Mouse (Mus musculus) embryonic facial prominence, embryonic 10.5 days (tissue): Measurements from ENCODE around the gene 4930407I10Rik. TPM values are rescaled to one million over a fixed set of nuclear protein-coding genes. Genes with fewer than 3 reads are reported as not detected.

Experiments used
- DNase-seq: peaks from one replicate; pipeline ENCODE4 v3.0.0-alpha.2; 2017; ENCODE audit warnings: low spot score
- H3K27ac ChIP-seq: fragments of 300-500 bp; sonication (generic); replicated peaks from 2 replicates; pipeline ENCODE4 v1.5.1; 2016; ENCODE audit warnings: mild to moderate bottlenecking
- H3K27me3 ChIP-seq: fragments of 300-500 bp; sonication (generic); replicated peaks from 2 replicates; pipeline ENCODE4 v1.6.1; 2016; ENCODE audit warnings: low read depth, mild to moderate bottlenecking; ENCODE audit not compliant: poor library complexity, severe bottlenecking
- H3K36me3 ChIP-seq: fragments of 300-500 bp; sonication (generic); replicated peaks from 2 replicates; pipeline ENCODE4 v1.6.1; 2016; ENCODE audit warnings: mild to moderate bottlenecking, moderate library complexity
- H3K4me1 ChIP-seq: fragments of 300-500 bp; sonication (generic); 2 replicates; pipeline ENCODE4 v1.6.1; 2016
- H3K4me3 ChIP-seq: fragments of 300-500 bp; sonication (generic); 2 replicates; pipeline ENCODE4 v1.5.1; 2016; ENCODE audit warnings: mild to moderate bottlenecking, moderate library complexity
- H3K9me3 ChIP-seq: fragments of 300-500 bp; sonication (generic); 2 replicates; pipeline ENCODE4 v1.6.1; 2016; ENCODE audit warnings: mild to moderate bottlenecking
- WGBS: fragments of 180-500 bp; shearing (Covaris S2); methylation state at CpG from one replicate; pipeline ENCODE4 v1.1.7; 2016; 5-methylcytosine and 5-hydroxymethylcytosine counted together
- polyA plus RNA-seq: library from polyadenylated mRNA; unstranded; fragments of >200 nt; fragmentation: Nextera tagmentation; extraction: Ambion mirVana; gene quantifications from 2 replicates; pipeline ENCODE4 v1.2.1, GENCODE M21; 2016

Gene 4930407I10Rik
- polyA plus RNA-seq, 1 experiment from 2014 or later, result not detected

GRCm38 (mm10) chr15:82071816-82072469 lies 13.0 kb downstream of the 4930407I10Rik start:
- DNase-seq, result no peak
- Histone ChIP-seq H3K4me1 (peaks cover 6% of the 10 kb centered on the region; the same call in 1 of the 2 replicates), H3K36me3 (no peaks in the 10 kb centered on the region), H3K4me3 (no peak overlapping the region), H3K9me3 (no peaks in the 10 kb centered on the region; the same call in 1 of the 2 replicates), H3K27ac (no peak overlapping the region), H3K27me3 (peaks cover 49% of the 10 kb centered on the region)
- WGBS, result 90% methylated on average over 26 of the region's 26 CpGs

GRCm38 (mm10) chr15:82073490-82073889 lies 14.5 kb downstream of the 4930407I10Rik start:
- peaks cover 6% of the 10 kb centered on the region; the same call in 1 of the 2 replicates for H3K4me1 ChIP-seq
- H3K27me3 ChIP-seq, result peaks cover 38% of the 10 kb centered on the region
- H3K4me3 ChIP-seq, result no peak overlapping the region
- H3K36me3 ChIP-seq, result no peaks in the 10 kb centered on the region
- no peak for DNase-seq
- no peaks in the 10 kb centered on the region; the same call in 1 of the 2 replicates for H3K9me3 ChIP-seq
- 86% methylated on average over 7 of the region's 7 CpGs for WGBS
- no peak overlapping the region for H3K27ac ChIP-seq

- H3K4me1 ChIP-seq, result 0 out of 2 replicates have a peak, but pooled peaks cover 4% of the 10 kb centered on the region
- H3K4me3 ChIP-seq, result no peak overlapping the region
- WGBS, result 53% methylated on average over 10 of the region's 10 CpGs
- H3K9me3 ChIP-seq, result no peaks in the 10 kb centered on the region
- no peak overlapping the region for H3K27ac ChIP-seq
- H3K27me3 ChIP-seq, result no peaks in the 10 kb centered on the region
- DNase-seq, result peak; percentile 27
- no peaks in the 10 kb centered on the region for H3K36me3 ChIP-seq
Measured at GRCm38 (mm10) chr15:82079883-82080282, 20.9 kb downstream of the 4930407I10Rik start.

GRCm38 (mm10) chr15:82081161-82081560 lies 22.2 kb downstream of the 4930407I10Rik start:
- H3K4me3 ChIP-seq, result no peak overlapping the region
- H3K27ac ChIP-seq, result no peak overlapping the region
- peaks cover 4% of the 10 kb centered on the region; the same call in 1 of the 2 replicates for H3K27me3 ChIP-seq
- peak; percentile 51 for DNase-seq
- H3K36me3 ChIP-seq, result no peaks in the 10 kb centered on the region
- H3K9me3 ChIP-seq, result no peaks in the 10 kb centered on the region
- 0 out of 2 replicates have a peak, but pooled peaks cover 4% of the 10 kb centered on the region for H3K4me1 ChIP-seq
- WGBS, result 35% methylated on average over 7 of the region's 7 CpGs

- no peak for DNase-seq
Measured at GRCm38 (mm10) chr15:82085606-82086005, 26.7 kb downstream of the 4930407I10Rik start.

GRCm38 (mm10) chr15:82086131-82086530 lies 27.2 kb downstream of the 4930407I10Rik start:
- H3K36me3 ChIP-seq, result no peaks in the 10 kb centered on the region
- peaks cover 20% of the 10 kb centered on the region for H3K27me3 ChIP-seq
- H3K4me3 ChIP-seq, result no peak overlapping the region
- no peak overlapping the region for H3K27ac ChIP-seq
- H3K4me1 ChIP-seq, result 0 out of 2 replicates have a peak, but pooled peaks cover 3% of the 10 kb centered on the region
- 80% methylated on average over 12 of the region's 12 CpGs for WGBS
- no peak for DNase-seq
- no peaks in the 10 kb centered on the region for H3K9me3 ChIP-seq

More at GRCm38 (mm10) chr15:82085606-82086005, 26.7 kb downstream of the 4930407I10Rik start:
- Histone ChIP-seq H3K27ac (no peak overlapping the region), H3K4me3 (no peak overlapping the region), H3K9me3 (no peaks in the 10 kb centered on the region), H3K27me3 (peaks cover 20% of the 10 kb centered on the region), H3K36me3 (no peaks in the 10 kb centered on the region), H3K4me1 (0 out of 2 replicates have a peak, but pooled peaks cover 7% of the 10 kb centered on the region)
- 86% methylated on average over 9 of the region's 9 CpGs for WGBS

GRCm38 (mm10) chr15:82087266-82087665 lies 28.3 kb downstream of the 4930407I10Rik start:
- 11% methylated on average over 10 of the region's 10 CpGs for WGBS
- DNase-seq, result peak; percentile 36
- Histone ChIP-seq H3K4me1 (0 out of 2 replicates have a peak, but pooled peaks cover 3% of the 10 kb centered on the region), H3K9me3 (no peaks in the 10 kb centered on the region), H3K27ac (no peak overlapping the region), H3K4me3 (no peak overlapping the region), H3K36me3 (no peaks in the 10 kb centered on the region), H3K27me3 (peaks cover 20% of the 10 kb centered on the region)

GRCm38 (mm10) chr15:82091061-82091460 lies 32.1 kb downstream of the 4930407I10Rik start:
- 81% methylated on average over 7 of the region's 7 CpGs for WGBS
- H3K27me3 ChIP-seq, result peaks cover 17% of the 10 kb centered on the region
- 0 out of 2 replicates have a peak, but pooled peaks cover 3% of the 10 kb centered on the region for H3K4me1 ChIP-seq
- no peaks in the 10 kb centered on the region for H3K36me3 ChIP-seq
- no peak overlapping the region for H3K27ac ChIP-seq
- no peaks in the 10 kb centered on the region for H3K9me3 ChIP-seq
- no peak overlapping the region for H3K4me3 ChIP-seq
- no peak for DNase-seq

GRCm38 (mm10) chr15:82106953-82107555 lies 48.1 kb downstream of the 4930407I10Rik start:
- peaks cover 3% of the 10 kb centered on the region; the same call in 1 of the 2 replicates for H3K4me1 ChIP-seq
- DNase-seq, result peak; percentile 60
- no peaks in the 10 kb centered on the region for H3K9me3 ChIP-seq
- H3K27ac ChIP-seq, result no peak overlapping the region
- 20% methylated on average over 8 of the region's 8 CpGs for WGBS
- H3K27me3 ChIP-seq, result no peaks in the 10 kb centered on the region; the same call in 1 of the 2 replicates
- H3K36me3 ChIP-seq, result no peaks in the 10 kb centered on the region
- H3K4me3 ChIP-seq, result no peak overlapping the region

Other genes with a start within 250 kb of the 4930407I10Rik start
- 20.1 and 20.3 TPM in 2 replicates for gene Tob2, start 200.4 kb upstream of the 4930407I10Rik start, polyA plus RNA-seq
- 260 and 267 TPM in 2 replicates for gene Phf5a, start 187.2 kb upstream of the 4930407I10Rik start, polyA plus RNA-seq
- gene Aco2, start 186.8 kb upstream of the 4930407I10Rik start, polyA plus RNA-seq, result 153 TPM in 2 replicates
- gene Polr3h, start 132.9 kb upstream of the 4930407I10Rik start, polyA plus RNA-seq, result 74.3 and 84.5 TPM in 2 replicates
- gene Csdc2, start 122.4 kb upstream of the 4930407I10Rik start, polyA plus RNA-seq, result 8.1 and 8.5 TPM in 2 replicates
- gene Pmm1, start 98.2 kb upstream of the 4930407I10Rik start, polyA plus RNA-seq, result 21.9 and 26.9 TPM in 2 replicates
- not detected in 2 replicates for gene 1700029P11Rik, start 78.6 kb upstream of the 4930407I10Rik start, polyA plus RNA-seq
- gene Xrcc6, start 71.3 kb upstream of the 4930407I10Rik start, polyA plus RNA-seq, result 100 and 104 TPM in 2 replicates
- 35.7 and 38.8 TPM in 2 replicates for gene Desi1, start 25.3 kb upstream of the 4930407I10Rik start, polyA plus RNA-seq
- gene Snu13, start 11.6 kb upstream of the 4930407I10Rik start, polyA plus RNA-seq, result 389 and 393 TPM in 2 replicates
- gene Mei1, start 10.8 kb downstream of the 4930407I10Rik start, polyA plus RNA-seq, result 0.14 TPM in 1 of 2 replicates, not detected in the other
- 23.4 and 24.2 TPM in 2 replicates for gene Ccdc134, start 68.8 kb downstream of the 4930407I10Rik start, polyA plus RNA-seq
- 172 and 192 TPM in 2 replicates for gene Srebf2, start 88.0 kb downstream of the 4930407I10Rik start, polyA plus RNA-seq
- 0.35 and 0.38 TPM in 2 replicates for gene Shisa8, start 153.7 kb downstream of the 4930407I10Rik start, polyA plus RNA-seq
- gene Tnfrsf13c, start 165.2 kb downstream of the 4930407I10Rik start, polyA plus RNA-seq, result 0.10 and 0.75 TPM in 2 replicates
- gene Cenpm, start 185.6 kb downstream of the 4930407I10Rik start, polyA plus RNA-seq, result 81.5 and 82.5 TPM in 2 replicates
- not detected in 2 replicates for gene 1500009C09Rik, start 193.2 kb downstream of the 4930407I10Rik start, polyA plus RNA-seq
- gene Sept3, start 215.7 kb downstream of the 4930407I10Rik start, polyA plus RNA-seq, result 49.4 and 55.6 TPM in 2 replicates
- 0.14 TPM in 1 of 2 replicates, not detected in the other for gene Wbp2nl, start 239.8 kb downstream of the 4930407I10Rik start, polyA plus RNA-seq